Mouse (Mus musculus) limb, embryonic 14.5 days (tissue): ENCODE measurements around the gene Ptpra. TPM values are rescaled to one million over a fixed set of nuclear protein-coding genes. Genes with fewer than 3 reads are reported as not detected.
A peak's percentile ranks its signal among the peaks of the same experiment; 100 is the strongest.

Experiments
- ATAC-seq: fragments of 200-750 bp; cut with Nextera tagmentation; 2 replicates; pipeline ENCODE4 v1.8.0; 2017; ENCODE audit warnings: low read depth, moderate number of reproducible peaks, moderate TSS enrichment; ENCODE audit not compliant: low FRiP score
- DNase-seq: peaks from one replicate; pipeline ENCODE4 v3.0.0-alpha.2; 2015; ENCODE audit warnings: low spot score
- H3K27ac ChIP-seq: fragments of 300-500 bp; sonication (generic); replicated peaks from 2 replicates; pipeline ENCODE4 v1.5.1; 2014; ENCODE audit warnings: low read depth, mild to moderate bottlenecking, low read length, moderate library complexity, mixed read lengths
- H3K27me3 ChIP-seq: fragments of 300-500 bp; sonication (generic); 2 replicates; pipeline ENCODE4 v1.6.1; 2014; ENCODE audit warnings: low read length, mixed read lengths; ENCODE audit not compliant: control insufficient read depth, insufficient read depth
- H3K36me3 ChIP-seq: fragments of 300-500 bp; sonication (generic); 2 replicates; pipeline ENCODE4 v1.6.1; 2014; ENCODE audit warnings: mild to moderate bottlenecking, low read length, moderate library complexity, mixed read lengths; ENCODE audit not compliant: control insufficient read depth, insufficient read depth
- H3K4me1 ChIP-seq: fragments of 300-500 bp; sonication (generic); 2 replicates; pipeline ENCODE4 v1.6.1; 2014; ENCODE audit warnings: antibody characterized with exemption, low read length, mixed read lengths; ENCODE audit not compliant: control insufficient read depth, insufficient read depth
- H3K4me2 ChIP-seq: fragments of 300-500 bp; sonication (generic); replicated peaks from 2 replicates; pipeline ENCODE4 v1.6.1; 2014; ENCODE audit warnings: low read depth, mild to moderate bottlenecking, low read length, moderate library complexity; ENCODE audit not compliant: severe bottlenecking
- H3K4me3 ChIP-seq: fragments of 300-500 bp; sonication (generic); replicated peaks from 2 replicates; pipeline ENCODE4 v1.5.1; 2014; ENCODE audit warnings: low read length
- H3K9ac ChIP-seq: fragments of 300-500 bp; sonication (generic); 2 replicates; pipeline ENCODE4 v1.6.1; 2014; ENCODE audit warnings: mild to moderate bottlenecking, low read depth, low read length, moderate library complexity; ENCODE audit not compliant: severe bottlenecking
- H3K9me3 ChIP-seq: fragments of 300-500 bp; sonication (generic); 2 replicates; pipeline ENCODE4 v1.6.1; 2016; ENCODE audit warnings: low read length; ENCODE audit not compliant: control insufficient read depth
- POLR2A ChIP-seq: fragments of 200-500 bp; IDR thresholded peaks from 2 replicates; pipeline ENCODE4 v1.8.0; 2012; ENCODE audit warnings: inconsistent platforms, mild to moderate bottlenecking, moderate library complexity, borderline replicate concordance; ENCODE audit not compliant: insufficient read depth, insufficient read length; ENCODE audit errors: extremely low read depth
- WGBS: fragments of 180-500 bp; shearing (Covaris S2); extraction: QIAGEN DNeasy Blood & Tissue Kit; methylation state at CpG from one replicate; pipeline ENCODE4 v1.1.7; 2014; 5-methylcytosine and 5-hydroxymethylcytosine counted together
- polyA plus RNA-seq, 2 experiments: library from polyadenylated mRNA; depleted of rRNA in 1 of 2; stranded (reverse) in 1 of 2; unstranded in 1 of 2; fragments of >200 nt; fragmentation: Nextera tagmentation in 1 of 2; extraction: Ambion mirVana in 1 of 2; gene quantifications; 2 replicates each; pipeline versions ENCODE4 v1.2.1 to v1.2.3; 2012 to 2014

The Ptpra gene
- polyA plus RNA-seq, 2 experiments: 94.9 to 118 TPM

DNA sequence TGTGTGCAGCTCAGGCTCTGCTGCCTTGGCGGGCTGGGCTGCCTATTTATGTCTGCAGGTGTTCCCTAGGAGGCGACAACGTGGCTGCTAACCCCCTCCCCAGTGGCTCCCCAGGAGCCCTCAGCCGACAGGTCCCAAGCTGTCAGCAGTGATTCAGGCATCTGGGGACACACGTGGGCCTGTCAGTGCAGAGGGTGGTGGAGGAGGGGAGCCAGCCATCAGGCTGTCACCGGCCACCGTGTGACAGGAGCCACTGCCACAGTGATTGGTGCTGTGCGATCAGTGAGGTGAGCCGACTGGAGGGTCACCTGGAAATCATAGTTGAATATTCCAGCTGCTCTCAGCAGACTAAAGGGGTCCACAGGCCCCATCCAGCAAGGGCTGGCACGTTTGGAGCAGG is 132.5 kb downstream of the Ptpra start, which contains the start of gene Avp:
Gene Avp, minus strand, starts transcription at position 3 of the 400 bp plus-strand sequence.
- WGBS: 34% methylated on average over 10 of the region's 10 CpGs
- Histone ChIP-seq H3K4me1 (peaks cover 6% of the 10 kb centered on the region; the same call in 1 of the 2 replicates), H3K4me2 (0 out of 2 replicates have a peak within 1 kb of the TSS, but pooled peaks have one; percentile 57), H3K36me3 (no peaks in the 10 kb centered on the region), H3K9ac (no peak within 1 kb of the TSS), H3K9me3 (no peaks in the 10 kb centered on the region), H3K4me3 (no peak within 1 kb of the TSS), H3K27me3 (peaks cover 54% of the 10 kb centered on the region), H3K27ac (no peak within 1 kb of the TSS)
- TF ChIP-seq POLR2A: no peak
- no peak for DNase-seq
- no peak for ATAC-seq

DNA sequence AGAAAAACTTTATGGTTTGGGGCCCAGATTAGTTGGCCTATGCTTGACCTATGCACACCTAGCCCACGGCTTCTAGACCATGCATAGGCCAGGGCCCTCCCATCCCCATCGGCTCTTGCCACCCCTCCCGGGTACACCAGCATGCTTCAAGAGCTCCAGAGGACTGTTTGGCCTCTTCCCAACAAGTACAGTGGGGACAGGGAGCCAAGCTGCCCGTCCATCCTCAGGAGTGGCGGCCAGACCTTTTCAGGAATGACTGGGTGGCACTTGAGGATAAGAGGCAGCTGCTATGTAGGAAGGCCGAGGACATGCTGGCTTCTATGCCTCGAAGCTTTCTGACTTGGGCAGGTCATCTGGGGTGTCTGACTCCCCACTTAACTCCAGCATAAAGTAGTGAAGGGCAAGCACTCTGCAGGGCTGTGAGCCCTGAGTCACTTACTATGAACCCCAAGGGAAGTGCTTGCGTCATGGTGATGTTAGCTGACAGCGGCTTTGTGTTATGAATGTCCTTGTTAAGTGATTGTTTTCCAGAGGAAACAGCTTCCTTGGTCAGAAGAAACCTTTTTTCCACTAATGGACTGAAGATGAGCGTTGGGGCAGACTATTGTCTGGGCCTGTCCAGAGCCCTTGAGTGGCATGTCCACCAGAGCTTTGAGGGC is 134.0 kb downstream of the Ptpra start:
- Histone ChIP-seq H3K27ac (no peak overlapping the region), H3K9ac (no peak overlapping the region), H3K4me2 (no peak overlapping the region), H3K9me3 (no peaks in the 10 kb centered on the region), H3K4me1 (peaks cover 6% of the 10 kb centered on the region; the same call in 1 of the 2 replicates), H3K27me3 (peaks cover 39% of the 10 kb centered on the region), H3K4me3 (no peak overlapping the region), H3K36me3 (no peaks in the 10 kb centered on the region)
- WGBS: 81% methylated on average over 10 of the region's 10 CpGs
- no peak for TF ChIP-seq POLR2A
- ATAC-seq (no peak), DNase-seq (no peak)

DNA sequence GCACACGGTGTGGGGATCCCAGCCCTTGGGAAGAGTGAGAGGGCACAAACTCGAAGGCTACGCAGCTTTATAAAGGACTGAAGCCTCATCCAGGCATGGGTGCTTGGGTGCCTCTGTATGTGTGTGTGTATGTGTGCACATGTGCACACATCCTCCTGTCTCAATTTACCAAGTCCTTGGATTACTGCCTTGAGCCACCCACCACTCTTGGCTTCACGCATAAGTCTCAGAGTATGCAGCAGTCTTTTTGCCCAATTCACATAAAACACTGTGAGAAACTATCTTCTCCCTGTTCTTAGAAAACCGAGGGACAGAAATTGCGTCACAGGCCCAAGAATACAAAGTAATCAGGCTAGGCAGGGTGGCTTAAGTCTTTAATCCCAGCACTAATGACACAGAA is 135.9 kb downstream of the Ptpra start:
- no peak overlapping the region for H3K4me2 ChIP-seq
- DNase-seq: no peak
- H3K27me3 ChIP-seq: peaks cover 19% of the 10 kb centered on the region
- WGBS: 74% methylated on average over 6 of the region's 6 CpGs
- H3K36me3 ChIP-seq: peaks cover 14% of the 10 kb centered on the region
- no peaks in the 10 kb centered on the region for H3K9me3 ChIP-seq
- H3K27ac ChIP-seq: no peak overlapping the region
- H3K4me1 ChIP-seq: no peaks in the 10 kb centered on the region
- ATAC-seq: no peak
- TF ChIP-seq POLR2A: no peak
- no peak overlapping the region for H3K9ac ChIP-seq
- H3K4me3 ChIP-seq: no peak overlapping the region

DNA sequence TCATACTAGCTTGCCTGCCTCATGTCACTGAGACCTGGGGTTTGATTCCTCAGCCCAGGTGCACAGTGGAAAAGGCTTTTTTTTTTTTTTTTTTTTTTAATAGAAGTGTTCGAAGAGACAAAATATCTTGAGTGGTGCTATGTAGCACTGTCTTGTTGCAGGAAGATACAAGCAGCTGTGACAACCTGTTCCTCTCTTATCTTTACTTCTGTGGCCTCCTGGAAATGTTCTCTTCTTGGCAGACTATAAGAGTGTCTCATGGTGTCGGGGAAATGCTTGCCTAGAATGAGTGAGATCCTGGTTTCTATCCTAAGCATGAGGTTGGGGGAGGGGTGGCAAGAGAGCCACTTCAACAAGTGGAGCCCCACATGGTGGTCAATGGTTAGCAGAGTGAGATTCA is 138.3 kb downstream of the Ptpra start:
- Histone ChIP-seq H3K27me3 (no peaks in the 10 kb centered on the region), H3K4me2 (no peak overlapping the region), H3K4me1 (no peaks in the 10 kb centered on the region), H3K36me3 (peaks cover 27% of the 10 kb centered on the region), H3K4me3 (no peak overlapping the region), H3K27ac (no peak overlapping the region), H3K9ac (no peak overlapping the region), H3K9me3 (no peaks in the 10 kb centered on the region)
- ATAC-seq: no peak
- no peak for TF ChIP-seq POLR2A
- WGBS: 88% methylated on average over 2 of the region's 2 CpGs
- DNase-seq: no peak

DNA sequence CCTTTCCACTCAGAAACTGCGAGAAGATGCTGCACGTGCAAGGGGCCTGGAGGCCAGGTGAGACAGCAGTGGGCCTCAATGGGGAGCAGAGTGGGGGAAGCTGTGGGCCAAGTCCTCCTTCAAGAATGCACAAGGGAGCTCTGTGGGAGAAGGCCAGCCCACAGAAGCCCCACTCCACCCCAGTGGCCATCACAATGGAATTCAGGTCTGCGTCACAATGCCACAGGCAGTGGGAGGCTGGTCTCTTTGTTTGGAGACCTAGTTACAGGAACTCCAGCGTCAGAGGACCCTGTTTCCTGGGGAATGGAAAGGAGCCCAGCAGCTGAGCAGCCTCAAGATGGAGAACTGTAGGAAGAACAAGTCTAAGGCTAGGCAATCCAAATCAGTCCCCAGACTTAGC is 139.1 kb downstream of the Ptpra start:
- H3K4me2 ChIP-seq: no peak overlapping the region
- no peak overlapping the region for H3K4me3 ChIP-seq
- TF ChIP-seq POLR2A: no peak
- no peak overlapping the region for H3K27ac ChIP-seq
- WGBS: 78% methylated on average over 4 of the region's 4 CpGs
- H3K4me1 ChIP-seq: no peaks in the 10 kb centered on the region
- peaks cover 27% of the 10 kb centered on the region for H3K36me3 ChIP-seq
- ATAC-seq (no peak), DNase-seq (no peak)
- H3K27me3 ChIP-seq: no peaks in the 10 kb centered on the region
- no peak overlapping the region for H3K9ac ChIP-seq
- H3K9me3 ChIP-seq: no peaks in the 10 kb centered on the region

DNA sequence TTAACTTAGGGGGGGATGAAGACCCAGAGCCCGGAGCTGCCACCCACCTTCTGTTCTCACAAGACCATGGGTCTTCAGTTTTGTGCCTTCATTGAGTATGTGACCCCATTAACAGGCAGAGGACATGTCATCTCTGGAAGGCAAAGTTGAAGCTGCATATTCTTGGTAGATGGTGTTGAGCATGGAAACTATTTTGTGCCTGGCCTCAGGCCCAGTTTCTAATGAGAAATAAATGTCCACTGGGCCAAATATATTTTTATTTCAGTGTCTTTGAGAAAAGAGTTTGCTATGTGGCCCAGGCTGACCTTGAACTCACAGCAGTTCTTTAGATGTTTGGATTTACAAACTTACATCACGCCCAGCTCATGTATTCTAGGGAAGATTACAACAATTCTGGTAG is 139.7 kb downstream of the Ptpra start:
- Histone ChIP-seq H3K27me3 (no peaks in the 10 kb centered on the region), H3K4me2 (no peak overlapping the region), H3K4me3 (no peak overlapping the region), H3K27ac (no peak overlapping the region), H3K4me1 (no peaks in the 10 kb centered on the region), H3K9ac (no peak overlapping the region), H3K9me3 (no peaks in the 10 kb centered on the region), H3K36me3 (peaks cover 31% of the 10 kb centered on the region)
- no peak for DNase-seq
- 94% methylated on average over 2 of the region's 2 CpGs for WGBS
- no peak for TF ChIP-seq POLR2A
- no peak for ATAC-seq
